Mouse (Mus musculus) midbrain, embryonic 13.5 days (tissue): Measurements from ENCODE around the gene Tfap2c. TPM values are rescaled to one million over a fixed set of nuclear protein-coding genes. Genes with fewer than 3 reads are reported as not detected.

Experiments
- ATAC-seq: fragments of 200-750 bp; cut with Nextera tagmentation; 2 replicates; pipeline ENCODE4 v1.8.0; 2017; ENCODE audit warnings: mild to moderate bottlenecking, moderate TSS enrichment, moderate library complexity
- H3K27ac ChIP-seq: fragments of 300-500 bp; sonication (generic); 2 replicates; pipeline ENCODE4 v1.5.1; 2015; ENCODE audit warnings: inconsistent platforms, mild to moderate bottlenecking, moderate library complexity
- H3K27me3 ChIP-seq: fragments of 300-500 bp; sonication (generic); 2 replicates; pipeline ENCODE4 v1.6.1; 2015; ENCODE audit warnings: mild to moderate bottlenecking, inconsistent platforms
- H3K36me3 ChIP-seq: fragments of 300-500 bp; sonication (generic); 2 replicates; pipeline ENCODE4 v1.6.1; 2015; ENCODE audit warnings: mild to moderate bottlenecking, inconsistent platforms
- H3K4me1 ChIP-seq: fragments of 300-500 bp; sonication (generic); replicated peaks from 2 replicates; pipeline ENCODE4 v1.6.1; 2015; ENCODE audit warnings: inconsistent platforms
- H3K4me2 ChIP-seq: fragments of 300-500 bp; sonication (generic); replicated peaks from 2 replicates; pipeline ENCODE4 v1.6.1; 2015; ENCODE audit warnings: moderate library complexity, mild to moderate bottlenecking, inconsistent platforms
- H3K4me3 ChIP-seq: fragments of 300-500 bp; sonication (generic); replicated peaks from 2 replicates; pipeline ENCODE4 v1.5.1; 2015; ENCODE audit warnings: mild to moderate bottlenecking, inconsistent platforms
- H3K9ac ChIP-seq: fragments of 300-500 bp; sonication (generic); replicated peaks from 2 replicates; pipeline ENCODE4 v1.6.1; 2015; ENCODE audit warnings: mild to moderate bottlenecking, inconsistent platforms
- H3K9me3 ChIP-seq: fragments of 300-500 bp; sonication (generic); 2 replicates; pipeline ENCODE4 v1.6.1; 2016; ENCODE audit warnings: mild to moderate bottlenecking, inconsistent platforms
- WGBS: fragments of 180-500 bp; shearing (Covaris S2); methylation state at CpG from one replicate; pipeline ENCODE4 v1.1.7; 2015; 5-methylcytosine and 5-hydroxymethylcytosine counted together
- polyA plus RNA-seq: library from polyadenylated mRNA; unstranded; fragments of >200 nt; fragmentation: Nextera tagmentation; extraction: Ambion mirVana; gene quantifications from 2 replicates; pipeline ENCODE4 v1.2.1, GENCODE M21; 2015

Gene Tfap2c
- polyA plus RNA-seq, 1 experiment from 2014 or later, result 1.6 TPM

- H3K4me2 ChIP-seq, result no peak overlapping the region
- no peaks in the 10 kb centered on the region for H3K4me1 ChIP-seq
- H3K9ac ChIP-seq, result no peak overlapping the region
- no peaks in the 10 kb centered on the region for H3K36me3 ChIP-seq
- no peak overlapping the region for H3K27ac ChIP-seq
- H3K9me3 ChIP-seq, result no peaks in the 10 kb centered on the region
- no peak overlapping the region for H3K4me3 ChIP-seq
- 90% methylated on average over 7 of the region's 7 CpGs for WGBS
- ATAC-seq, result no peak
- peaks cover 10% of the 10 kb centered on the region for H3K27me3 ChIP-seq
These were observed 44.9 kb downstream of the Tfap2c start for GRCm38 (mm10) chr2:172594326-172594725.

GRCm38 (mm10) chr2:172597056-172597455, 47.7 kb downstream of the Tfap2c start:
- Histone ChIP-seq H3K27ac (no peak overlapping the region), H3K4me1 (no peaks in the 10 kb centered on the region), H3K36me3 (no peaks in the 10 kb centered on the region), H3K4me2 (no peak overlapping the region), H3K9me3 (no peaks in the 10 kb centered on the region), H3K9ac (no peak overlapping the region), H3K27me3 (peaks cover 10% of the 10 kb centered on the region), H3K4me3 (no peak overlapping the region)
- 52% methylated on average over 7 of the region's 7 CpGs for WGBS
- ATAC-seq, result no peak

- Histone ChIP-seq H3K9ac (no peak overlapping the region), H3K4me1 (no peaks in the 10 kb centered on the region), H3K27me3 (peaks cover 10% of the 10 kb centered on the region), H3K4me3 (no peak overlapping the region), H3K4me2 (no peak overlapping the region), H3K27ac (no peak overlapping the region), H3K9me3 (no peaks in the 10 kb centered on the region), H3K36me3 (no peaks in the 10 kb centered on the region)
- ATAC-seq, result no peak
- WGBS, result 86% methylated on average over 9 of the region's 9 CpGs
These were observed 48.5 kb downstream of the Tfap2c start for GRCm38 (mm10) chr2:172597881-172598280.

- H3K4me2 ChIP-seq, result no peak overlapping the region
These were observed 55.2 kb downstream of the Tfap2c start for GRCm38 (mm10) chr2:172604625-172605024.

GRCm38 (mm10) chr2:172605642-172606041, 56.2 kb downstream of the Tfap2c start:
- 0 out of 2 replicates have a peak, but pooled peaks cover 4% of the 10 kb centered on the region for H3K4me1 ChIP-seq
- no peak overlapping the region for H3K4me2 ChIP-seq
- no peak for ATAC-seq
- H3K27me3 ChIP-seq, result no peaks in the 10 kb centered on the region
- 58% methylated on average over 7 of the region's 7 CpGs for WGBS
- H3K4me3 ChIP-seq, result no peak overlapping the region
- no peak overlapping the region for H3K9ac ChIP-seq
- no peaks in the 10 kb centered on the region for H3K9me3 ChIP-seq
- H3K36me3 ChIP-seq, result no peaks in the 10 kb centered on the region
- H3K27ac ChIP-seq, result no peak overlapping the region

More at GRCm38 (mm10) chr2:172604625-172605024, 55.2 kb downstream of the Tfap2c start:
- Histone ChIP-seq H3K36me3 (no peaks in the 10 kb centered on the region), H3K4me1 (0 out of 2 replicates have a peak, but pooled peaks cover 4% of the 10 kb centered on the region), H3K27me3 (no peaks in the 10 kb centered on the region), H3K27ac (no peak overlapping the region), H3K4me3 (no peak overlapping the region), H3K9ac (no peak overlapping the region), H3K9me3 (no peaks in the 10 kb centered on the region)
- ATAC-seq, result no peak
- WGBS, result 87% methylated on average over 3 of the region's 3 CpGs

GRCm38 (mm10) chr2:172607710-172608109, 58.3 kb downstream of the Tfap2c start:
- whole genome bisulfite sequencing, result 84% methylated on average over 11 of the region's 11 CpGs
- no peak for ATAC-seq
- no peak overlapping the region for H3K4me3 ChIP-seq
- H3K27ac ChIP-seq, result no peak overlapping the region
- H3K9me3 ChIP-seq, result no peaks in the 10 kb centered on the region
- no peak overlapping the region for H3K9ac ChIP-seq
- peaks cover 4% of the 10 kb centered on the region; the same call in 1 of the 2 replicates for H3K27me3 ChIP-seq
- 0 out of 2 replicates have a peak, but pooled peaks cover 4% of the 10 kb centered on the region for H3K4me1 ChIP-seq
- H3K36me3 ChIP-seq, result no peaks in the 10 kb centered on the region
- H3K4me2 ChIP-seq, result no peak overlapping the region

Other genes starting within 250 kb of the Tfap2c start
- gene Fam210b, start 204.0 kb upstream of the Tfap2c start, polyA plus RNA-seq, result 24.4 and 30.2 TPM in 2 replicates
- gene Aurka, start 179.1 kb upstream of the Tfap2c start, polyA plus RNA-seq, result 42.1 and 43.3 TPM in 2 replicates
- 30.5 and 31.6 TPM in 2 replicates for gene Cstf1, start 178.9 kb upstream of the Tfap2c start, polyA plus RNA-seq
- gene Cass4, start 155.8 kb upstream of the Tfap2c start, polyA plus RNA-seq, result 0.10 and 0.12 TPM in 2 replicates
- gene Rtf2, start 109.0 kb upstream of the Tfap2c start, polyA plus RNA-seq, result 94.2 and 96.8 TPM in 2 replicates
- gene Gcnt7, start 91.0 kb upstream of the Tfap2c start, polyA plus RNA-seq, result 1.7 and 2.3 TPM in 2 replicates
- gene Fam209, start 77.1 kb upstream of the Tfap2c start, polyA plus RNA-seq, result 0.41 and 0.57 TPM in 2 replicates